Mouse (Mus musculus) layer of hippocampus, postnatal 36 days (tissue): ENCODE measurements around the gene Psme3. TPM values are rescaled to one million over a fixed set of nuclear protein-coding genes. Genes with fewer than 3 reads are reported as not detected.

Experiments used
- DNase-seq, 2 experiments: peaks; one replicate each; pipeline ENCODE4 v3.0.0; 2022
- microRNA-seq, 2 experiments: library from miRNA; unstranded; fragments of <30 nt; microRNA quantifications; one replicate each; pipeline ENCODE4 v1.2.0; 2021
- total RNA-seq, 2 experiments: library from RNA; stranded (reverse); gene quantifications; 2 replicates each; pipeline ENCODE4 v1.2.3; 2021

Psme3 gene
- total RNA-seq, 2 experiments from 2014 or later: 121 to 122 TPM

GRCm38 (mm10) chr11:101354438-101355010, 38.5 kb downstream of the Psme3 start:
- DNase-seq: no peak

GRCm38 (mm10) chr11:101355916-101356315, 39.9 kb downstream of the Psme3 start:
- DNase-seq: no peak

GRCm38 (mm10) chr11:101357505-101358182, 41.6 kb downstream of the Psme3 start:
- no peak for DNase-seq

- no peak for DNase-seq
These were observed 43.8 kb downstream of the Psme3 start for GRCm38 (mm10) chr11:101359776-101360175.

GRCm38 (mm10) chr11:101360651-101361113, 44.7 kb downstream of the Psme3 start:
- no peak for DNase-seq

GRCm38 (mm10) chr11:101364531-101364931, 48.5 kb downstream of the Psme3 start:
- DNase-seq: no peak

- DNase-seq: no peak
These were observed 51.4 kb downstream of the Psme3 start, which contains the start of gene G6pc for GRCm38 (mm10) chr11:101367326-101367935. G6pc (plus strand) TSS chr11:101367561.

GRCm38 (mm10) chr11:101370141-101370540, 54.1 kb downstream of the Psme3 start:
- DNase-seq: no peak

Small RNA genes within 50 kb of the gene (microRNA-seq; reads per million reads assigned to microRNA genes)
- 0 reads per million in 2 experiments for gene Gm25593

Other genes with a start within 250 kb of the Psme3 start
- 1 to 10 TPM; 7.2 to 9.1 TPM for gene Naglu, start 246.2 kb upstream of the Psme3 start, total RNA-seq
- gene Hsd17b1, start 237.8 kb upstream of the Psme3 start, total RNA-seq: 1 to 10 TPM in 1 of 2 experiments, under 1 TPM in 1; 0.67 to 1.7 TPM
- 10 to 100 TPM; 27.0 to 28.0 TPM for gene Coasy, start 233.6 kb upstream of the Psme3 start, total RNA-seq
- gene Mlx, start 228.9 kb upstream of the Psme3 start, total RNA-seq: 10 to 100 TPM; 42.1 to 53.7 TPM
- gene Psmc3ip, start 220.8 kb upstream of the Psme3 start, total RNA-seq: 1 to 10 TPM; 3.6 to 3.9 TPM
- 10 to 100 TPM; 58.7 to 61.1 TPM for gene Retreg3, start 196.3 kb upstream of the Psme3 start, total RNA-seq
- 10 to 100 TPM; 39.7 to 41.8 TPM for gene Tubg1, start 196.3 kb upstream of the Psme3 start, total RNA-seq
- 10 to 100 TPM; 39.9 to 40.7 TPM for gene Tubg2, start 160.3 kb upstream of the Psme3 start, total RNA-seq
- gene Cntnap1, start 145.7 kb upstream of the Psme3 start, total RNA-seq: 100 to 1,000 TPM; 168 to 169 TPM
- 10 to 100 TPM; 12.5 to 14.8 TPM for gene Plekhh3, start 144.9 kb upstream of the Psme3 start, total RNA-seq
- not detected for gene Ccr10, start 140.8 kb upstream of the Psme3 start, total RNA-seq
- 10 to 100 TPM; 65.9 to 77.2 TPM for gene Ezh1, start 89.8 kb upstream of the Psme3 start, total RNA-seq
- gene Ramp2, start 70.2 kb upstream of the Psme3 start, total RNA-seq: 10 to 100 TPM; 63.7 to 68.0 TPM
- gene Vps25, start 62.5 kb upstream of the Psme3 start, total RNA-seq: 10 to 100 TPM; 63.0 to 66.0 TPM
- gene Wnk4, start 55.6 kb upstream of the Psme3 start, total RNA-seq: 1 to 10 TPM; 6.4 to 8.3 TPM
- gene Cntd1, start 37.2 kb upstream of the Psme3 start, total RNA-seq: under 1 TPM; 0.58 to 0.67 TPM
- 100 to 1,000 TPM in 1 of 2 experiments, 10 to 100 TPM in 1; 96.7 to 113 TPM for gene Coa3, start 37.1 kb upstream of the Psme3 start, total RNA-seq
- 100 to 1,000 TPM; 217 to 238 TPM for gene Becn1, start 13.9 kb upstream of the Psme3 start, total RNA-seq
- gene Aoc2, start 8.8 kb downstream of the Psme3 start, total RNA-seq: 1 to 10 TPM; 8.4 to 9.7 TPM
- gene Aoc3, start 14.4 kb downstream of the Psme3 start, total RNA-seq: 1 to 10 TPM in 1 of 2 experiments, under 1 TPM in 1; 0.62 to 1.4 TPM
- gene G6pc, start 51.3 kb downstream of the Psme3 start, total RNA-seq: not detected
- 10 to 100 TPM; 41.4 to 43.7 TPM for gene Aarsd1, start 101.4 kb downstream of the Psme3 start, total RNA-seq
- gene Gm27029, start 108.6 kb downstream of the Psme3 start, total RNA-seq: 1 to 10 TPM; 7.1 to 8.8 TPM
- 10 to 100 TPM; 34.8 to 36.3 TPM for gene Rundc1, start 108.9 kb downstream of the Psme3 start, total RNA-seq
- gene Ptges3l, start 109.1 kb downstream of the Psme3 start, total RNA-seq: 1 to 10 TPM; 1.7 to 2.0 TPM
- 10 to 100 TPM; 28.5 to 39.7 TPM for gene Rpl27, start 126.1 kb downstream of the Psme3 start, total RNA-seq
- gene Ifi35, start 132.2 kb downstream of the Psme3 start, total RNA-seq: 1 to 10 TPM; 2.5 to 3.1 TPM
- 100 to 1,000 TPM; 123 TPM for gene Rnd2, start 148.8 kb downstream of the Psme3 start, total RNA-seq
- gene Vat1, start 150.0 kb downstream of the Psme3 start, total RNA-seq: 10 to 100 TPM; 28.0 to 28.2 TPM
- 1 to 10 TPM in 1 of 2 experiments, under 1 TPM in 1; 0.96 to 1.6 TPM for gene Brca1, start 235.7 kb downstream of the Psme3 start, total RNA-seq
- gene Nbr1, start 235.9 kb downstream of the Psme3 start, total RNA-seq: 100 to 1,000 TPM; 142 to 194 TPM